Mouse (Mus musculus) ES-E14 (cell line): Measurements from ENCODE around the gene Tmem89.

Experiments used
- CHD2 ChIP-seq: IDR thresholded peaks from 2 replicates; pipeline ENCODE4 v1.6.1; 2014; ENCODE audit warnings: mild to moderate bottlenecking, low read depth, low read length, inconsistent platforms
- ZNF384 ChIP-seq: IDR thresholded peaks from 2 replicates; pipeline ENCODE4 v1.6.1; 2012; ENCODE audit warnings: low read depth, low read length, inconsistent platforms

DNA sequence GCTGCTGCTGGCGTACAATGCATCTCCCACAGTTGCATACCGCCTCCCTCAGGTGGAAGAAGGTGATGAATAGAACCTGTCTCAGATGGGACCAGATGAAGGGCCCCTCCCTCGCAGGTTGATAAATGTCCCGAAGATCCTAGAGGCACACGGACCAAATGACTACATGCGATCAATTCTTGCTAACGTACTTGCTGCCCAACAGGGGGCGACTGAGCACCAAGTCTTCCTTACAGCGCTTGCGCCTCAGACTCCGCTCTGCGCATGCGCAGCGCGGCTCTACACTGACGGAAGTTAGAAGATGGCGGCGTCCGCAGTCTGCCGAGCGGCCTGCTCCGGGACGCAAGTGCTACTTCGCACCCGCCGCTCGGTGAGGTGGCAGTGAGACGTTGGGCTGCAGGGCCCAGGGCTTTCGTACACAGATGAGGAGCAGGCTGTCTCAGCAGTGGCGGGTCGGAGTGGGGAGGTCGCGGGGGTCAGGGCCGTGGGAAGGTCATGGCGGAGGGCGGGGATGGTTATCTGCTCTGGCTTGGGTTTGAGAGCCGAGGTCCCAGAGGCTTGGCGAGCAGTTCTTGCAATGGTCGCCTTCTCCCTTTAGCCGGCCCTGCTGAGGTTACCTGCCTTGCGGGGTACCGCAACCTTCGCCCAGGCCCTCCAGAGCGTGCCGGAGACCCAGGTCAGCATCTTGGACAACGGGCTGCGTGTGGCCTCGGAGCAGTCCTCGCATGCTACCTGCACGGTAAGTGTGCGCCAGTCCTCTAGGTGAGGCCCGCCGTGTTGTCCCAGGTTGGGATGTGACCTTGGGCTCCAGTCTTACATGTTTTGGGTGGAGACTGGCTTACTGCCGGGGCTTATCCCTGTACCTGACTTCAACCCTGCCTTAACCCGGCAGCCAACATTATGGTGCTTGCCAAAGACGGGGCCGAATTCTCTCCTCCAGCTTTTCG, 22.3 kb downstream of the Tmem89 start, which contains the start of gene Uqcrc1:
- no peak for TF ChIP-seq ZNF384
- TF ChIP-seq CHD2 = no peak
